Mouse (Mus musculus) monocyte, adult 5-6 weeks (primary cell): ENCODE measurements around the gene Neu4. TPM values are rescaled to one million over a fixed set of nuclear protein-coding genes. Genes with fewer than 3 reads are reported as not detected.
"Not testable (repeated sequence)": the region's sequence is repeated elsewhere in the genome, so short reads cannot be mapped to it uniquely, and the experiment has no call there.

ENCODE experiments used
- ATAC-seq: fragments of 153-309, 156-312 bp; replicated peaks from 2 replicates; pipeline ENCODE4 v1.8.0; 2017; ENCODE audit warnings: mild to moderate bottlenecking; ENCODE audit not compliant: low TSS enrichment, insufficient number of reproducible peaks, severe bottlenecking, poor library complexity, low FRiP score
- total RNA-seq: library from RNA; stranded (forward); fragments of 200-1000, 200-491, 200-594 nt; gene quantifications from 3 replicates; pipeline ENCODE4 v1.2.3, GENCODE M21; 2017

The Neu4 gene
- total RNA-seq, 1 experiment from 2014 or later, result not detected

DNA sequence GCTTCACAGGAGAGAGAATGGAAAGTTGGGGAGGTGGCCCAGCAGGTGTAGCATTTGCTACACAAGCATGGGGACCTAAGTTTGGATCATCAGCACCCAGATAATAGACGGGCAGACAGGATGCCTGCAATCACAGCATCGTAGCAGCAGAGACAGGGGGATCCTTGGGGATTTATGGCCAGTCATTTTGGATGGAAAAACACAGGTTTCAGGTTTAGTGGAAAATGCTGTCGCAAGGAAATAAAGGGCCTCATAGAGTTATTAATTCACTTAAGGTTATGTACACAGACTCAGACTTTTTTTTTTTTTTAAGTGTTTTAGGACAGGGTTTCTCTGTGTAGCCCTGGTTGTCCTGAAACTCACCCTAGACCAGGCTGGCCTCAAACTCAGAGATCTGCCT lies 25.3 kb downstream of the Neu4 start:
- no peak for ATAC-seq

GRCm38 (mm10) chr1:94046544-94046943 lies 26.3 kb downstream of the Neu4 start:
- no peak for ATAC-seq

DNA sequence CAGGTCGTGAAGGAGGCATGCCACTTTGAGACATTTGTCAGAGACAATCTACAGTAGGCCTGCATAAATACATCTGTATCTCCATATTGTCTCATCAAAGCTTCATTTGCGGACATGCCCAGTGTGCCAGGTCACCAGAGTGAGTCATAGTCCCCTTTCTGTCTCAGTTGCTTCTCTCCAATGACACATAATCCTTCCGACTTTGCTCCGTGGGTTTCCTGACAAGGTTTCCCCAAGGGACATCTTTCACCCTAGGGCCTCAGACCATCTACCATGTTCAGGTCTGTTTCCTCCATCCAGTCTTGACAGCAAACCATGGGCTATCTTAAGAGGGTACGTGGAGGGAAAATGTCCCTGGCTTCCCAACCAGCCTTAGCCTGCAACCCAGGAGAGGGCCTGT lies 30.9 kb downstream of the Neu4 start:
- no peak for ATAC-seq

- no peak for ATAC-seq
Observed at GRCm38 (mm10) chr1:94052373-94052772, 32.1 kb downstream of the Neu4 start, which contains the start of gene Pdcd1. Gene Pdcd1 (minus strand): TSS chr1:94052553.

DNA sequence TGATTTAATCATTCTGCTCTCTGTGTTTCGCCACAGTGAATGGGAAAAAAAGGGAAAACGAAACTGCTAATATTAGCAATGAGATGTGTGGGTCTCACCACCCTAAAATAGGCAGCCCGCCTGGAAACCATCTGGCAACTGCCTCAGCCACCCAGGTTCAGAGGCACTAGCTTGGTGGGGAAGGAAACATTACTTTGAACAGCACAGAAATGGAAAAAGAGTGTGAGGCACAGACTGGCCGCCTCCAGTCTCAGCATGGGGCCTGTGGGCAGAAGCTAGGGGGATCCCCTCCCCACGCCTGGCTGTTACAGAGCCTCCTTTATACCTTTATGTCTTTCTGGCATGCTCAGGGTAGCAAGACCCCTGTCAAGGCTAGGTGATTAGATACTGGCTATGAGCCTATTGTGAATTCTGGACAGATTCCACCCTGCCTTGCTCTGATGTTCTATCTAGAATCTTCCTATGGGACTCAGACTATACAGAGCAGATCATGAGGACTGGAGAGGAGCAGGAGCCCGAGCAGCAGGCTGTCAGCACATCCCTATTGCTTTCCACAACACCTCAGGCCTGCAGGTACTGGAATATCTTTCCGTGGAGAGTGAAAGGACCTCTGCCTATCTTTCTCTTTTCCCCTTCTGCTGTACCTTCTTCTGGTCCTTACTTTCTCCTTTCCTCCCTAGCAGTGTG lies 33.4 kb downstream of the Neu4 start:
- ATAC-seq, result no peak

- no peak for ATAC-seq
Observed at GRCm38 (mm10) chr1:94054481-94054880, 34.2 kb downstream of the Neu4 start.

GRCm38 (mm10) chr1:94055966-94056365 lies 35.7 kb downstream of the Neu4 start:
- ATAC-seq, result peak; percentile 62; the same call in 1 of the 2 replicates

DNA sequence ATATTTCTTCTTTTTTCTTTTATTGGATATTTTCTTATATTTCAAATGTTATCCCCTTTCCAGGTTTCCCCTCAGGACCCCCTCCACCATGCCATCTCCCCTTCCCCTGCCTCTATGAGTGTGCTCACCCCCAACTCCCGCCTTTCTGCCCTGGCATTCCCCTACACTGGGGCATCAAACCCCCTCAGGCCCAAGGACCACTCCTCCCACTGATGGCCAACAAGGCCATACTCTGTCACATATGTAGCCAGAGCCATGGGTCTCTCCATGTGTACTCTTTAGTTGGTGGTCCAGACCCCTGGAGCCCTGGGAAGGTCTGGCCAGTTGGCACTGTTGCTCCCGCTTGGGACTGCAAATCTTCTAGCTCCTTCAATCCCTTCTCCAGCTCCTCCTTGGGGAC lies 37.1 kb downstream of the Neu4 start:
- ATAC-seq, result no peak

GRCm38 (mm10) chr1:94058281-94058680 lies 38.0 kb downstream of the Neu4 start:
- ATAC-seq, result not testable (repeated sequence)

DNA sequence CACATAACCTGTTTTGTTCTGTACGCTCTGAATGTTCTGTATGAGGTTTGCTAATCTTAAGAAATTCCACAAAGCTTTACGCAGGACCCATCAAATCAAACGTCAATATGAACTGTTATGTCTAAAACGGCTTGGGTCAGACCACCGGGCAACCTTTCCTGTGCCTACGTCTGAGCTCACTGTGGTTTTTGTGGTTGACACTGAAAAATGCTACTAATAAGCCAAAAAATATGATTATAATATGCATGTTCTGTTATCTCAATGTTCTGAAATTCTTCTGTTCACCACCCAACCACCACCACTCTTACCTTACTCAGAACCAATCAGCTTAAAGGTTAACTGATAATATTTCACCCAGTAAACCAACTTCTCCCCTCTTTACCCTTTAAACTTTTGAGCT lies 54.5 kb downstream of the Neu4 start:
- peak; percentile 20; the same call in 1 of the 2 replicates for ATAC-seq

- no peak for ATAC-seq
Observed at GRCm38 (mm10) chr1:94076702-94077101, 56.5 kb downstream of the Neu4 start.

Other genes with a start within 250 kb of the Neu4 start
- gene Dtymk, start 218.5 kb upstream of the Neu4 start, total RNA-seq, result 27.4 to 45.3 TPM (median 39.4 TPM) in 3 replicates
- gene Ing5, start 216.5 kb upstream of the Neu4 start, total RNA-seq, result 31.0 to 39.7 TPM (median 38.6 TPM) in 3 replicates
- gene D2hgdh, start 195.5 kb upstream of the Neu4 start, total RNA-seq, result 11.0 to 33.9 TPM (median 14.0 TPM) in 3 replicates
- gene Gal3st2, start 159.1 kb upstream of the Neu4 start, total RNA-seq, result not detected in 3 replicates
- 0.53 TPM in 1 of 3 replicates, not detected in the others for gene Gal3st2b, start 102.1 kb upstream of the Neu4 start, total RNA-seq
- gene Gal3st2c, start 29.9 kb upstream of the Neu4 start, total RNA-seq, result not detected in 3 replicates
- gene Pdcd1, start 32.1 kb downstream of the Neu4 start, total RNA-seq, result 0.19 to 1.4 TPM in 2 of 3 replicates, not detected in the other